Mouse (Mus musculus) bone marrow macrophage, adult 2 months (primary cell): ENCODE data around the gene Arhgap36. TPM values are rescaled to one million over a fixed set of nuclear protein-coding genes. Genes with fewer than 3 reads are reported as not detected.

Experiments used
- H3K27ac ChIP-seq: 2 replicates; pipeline ENCODE4 v1.5.1; 2012; ENCODE audit warnings: low read depth, low read length; ENCODE audit not compliant: insufficient read depth
- H3K4me1 ChIP-seq: 2 replicates; pipeline ENCODE4 v1.6.1; 2012; ENCODE audit warnings: low read length; ENCODE audit not compliant: control insufficient read depth, insufficient read depth
- H3K4me3 ChIP-seq: 2 replicates; pipeline ENCODE4 v1.5.1; 2012; ENCODE audit warnings: mild to moderate bottlenecking, low read length, moderate library complexity; ENCODE audit not compliant: insufficient read depth
- CTCF ChIP-seq: IDR thresholded peaks from 2 replicates; pipeline ENCODE4 v1.5.1; 2012; ENCODE audit warnings: low read depth, mild to moderate bottlenecking, low read length, moderate library complexity
- POLR2A ChIP-seq: IDR thresholded peaks from 2 replicates; pipeline ENCODE4 v1.6.1; 2012; ENCODE audit warnings: mild to moderate bottlenecking, low read depth, low read length, borderline replicate concordance
- polyA plus RNA-seq: library from polyadenylated mRNA; stranded (reverse); fragments of >200 nt; gene quantifications from 2 replicates; pipeline ENCODE4 v1.2.4, GENCODE M21; 2012; ENCODE audit not compliant: missing spikeins, insufficient read depth, insufficient read length

Gene Arhgap36
- polyA plus RNA-seq = not detected in 2 replicates

GRCm38 (mm10) chrX:49463442-49463970 lies at the start of gene Arhgap36:
Arhgap36 (plus strand) TSS chrX:49463945.
- TF ChIP-seq CTCF = no peak
- TF ChIP-seq POLR2A = no peak
- Histone ChIP-seq H3K4me3 (no peak within 1 kb of the TSS), H3K4me1 (no peaks in the 10 kb centered on the region), H3K27ac (no peak within 1 kb of the TSS)

- Histone ChIP-seq H3K4me1 (no peaks in the 10 kb centered on the region), H3K4me3 (no peak overlapping the region), H3K27ac (no peak overlapping the region)
- no peak for TF ChIP-seq CTCF
- TF ChIP-seq POLR2A = no peak
Measured at GRCm38 (mm10) chrX:49457781-49458180, 6.0 kb upstream of the Arhgap36 start.

- H3K4me3 ChIP-seq = no peak overlapping the region
- no peaks in the 10 kb centered on the region for H3K4me1 ChIP-seq
- TF ChIP-seq POLR2A (no peak), CTCF (no peak)
- no peak overlapping the region for H3K27ac ChIP-seq
Measured at GRCm38 (mm10) chrX:49470287-49471054, 6.7 kb downstream of the Arhgap36 start.

- no peak for TF ChIP-seq CTCF
- no peak for TF ChIP-seq POLR2A
- H3K4me1 ChIP-seq = no peaks in the 10 kb centered on the region
- H3K27ac ChIP-seq = no peak overlapping the region
- no peak overlapping the region for H3K4me3 ChIP-seq
Measured at GRCm38 (mm10) chrX:49479968-49480809, 16.4 kb downstream of the Arhgap36 start.

GRCm38 (mm10) chrX:49480846-49481245 lies 17.1 kb downstream of the Arhgap36 start:
- H3K27ac ChIP-seq = no peak overlapping the region
- TF ChIP-seq POLR2A = no peak
- no peak for TF ChIP-seq CTCF
- H3K4me1 ChIP-seq = no peaks in the 10 kb centered on the region
- no peak overlapping the region for H3K4me3 ChIP-seq

GRCm38 (mm10) chrX:49489141-49489540 lies 25.4 kb downstream of the Arhgap36 start:
- no peak overlapping the region for H3K4me3 ChIP-seq
- H3K4me1 ChIP-seq = no peaks in the 10 kb centered on the region
- no peak overlapping the region for H3K27ac ChIP-seq
- TF ChIP-seq CTCF (no peak), POLR2A (no peak)

- Histone ChIP-seq H3K4me3 (no peak overlapping the region), H3K27ac (no peak overlapping the region), H3K4me1 (no peaks in the 10 kb centered on the region)
- TF ChIP-seq POLR2A (no peak), CTCF (no peak)
Measured at GRCm38 (mm10) chrX:49493739-49494449, 30.1 kb downstream of the Arhgap36 start.

Other genes starting within 250 kb of the Arhgap36 start
- 24.1 and 24.9 TPM in 2 replicates for gene Enox2, start 175.7 kb upstream of the Arhgap36 start, polyA plus RNA-seq
- gene Olfr1320, start 208.4 kb downstream of the Arhgap36 start, polyA plus RNA-seq = not detected in 2 replicates